In the genomic region with DNA sequence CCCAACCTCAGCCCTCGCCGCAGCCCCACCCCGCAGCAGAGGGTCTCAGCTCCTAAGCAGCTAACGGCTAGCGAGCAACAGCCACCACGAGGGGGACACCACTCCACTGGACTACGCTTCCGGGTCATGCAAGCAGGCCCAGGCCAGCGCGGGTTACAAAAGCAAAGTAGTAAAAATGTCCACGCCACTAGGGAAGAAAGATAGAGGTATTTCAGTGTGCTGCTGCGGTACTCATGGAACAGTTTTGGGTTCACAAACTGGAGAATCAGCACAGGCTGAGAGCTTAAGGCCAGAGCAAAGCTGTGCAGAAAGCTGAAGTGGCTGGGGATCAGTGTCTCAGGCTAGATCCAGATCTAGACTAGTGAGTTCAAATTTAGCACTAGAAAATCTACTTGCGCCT, we compare ENCODE assay signal across 8 mouse cellular contexts. TPM values are rescaled to one million over a fixed set of nuclear protein-coding genes. Genes with fewer than 3 reads are reported as not detected.
A peak's percentile ranks its signal among the peaks of the same experiment; 100 is the strongest.
DNase-seq lines count a peak whose midpoint lies in the region; ATAC-seq lines count a peak whose summit lies in the region.

No protein-coding gene starts in this region.

- no peak overlapping the region for H3K9ac ChIP-seq in heart, embryonic 11.5 days (ENCODE audit: low read depth, low read length)
- no peak overlapping the region for H3K9ac ChIP-seq in hindbrain, embryonic 15.5 days
- H3K9ac ChIP-seq in midbrain, embryonic 14.5 days (replicated peaks; ENCODE audit: low read length), result no peak overlapping the region

- peak overlapping the region; percentile 85 for H3K4me2 ChIP-seq in heart, embryonic 11.5 days
- H3K4me2 ChIP-seq in hindbrain, embryonic 15.5 days, result peak overlapping the region; percentile 64
- peak overlapping the region; percentile 52 for H3K4me2 ChIP-seq in midbrain, embryonic 14.5 days (ENCODE audit: low read length)

- H3K4me3 ChIP-seq in heart, embryonic 11.5 days (ENCODE audit: low read depth, low read length), result peak overlapping the region; percentile 50
- H3K4me3 ChIP-seq in hindbrain, embryonic 15.5 days, result peak overlapping the region; percentile 32
- H3K4me3 ChIP-seq in midbrain, embryonic 14.5 days (replicated peaks; ENCODE audit: low read depth, low read length), result peak overlapping the region; percentile 25

- 4% methylated on average over 13 of the region's 13 CpGs for WGBS in heart, embryonic 11.5 days (ENCODE audit: insufficient replicate concordance)
- 2% methylated on average over 13 of the region's 13 CpGs for WGBS in hindbrain, embryonic 15.5 days
- WGBS in midbrain, embryonic 14.5 days, result 3% methylated on average over 13 of the region's 13 CpGs

- no peak for ATAC-seq in heart, embryonic 11.5 days (replicated peaks; ENCODE audit: insufficient number of reproducible peaks, low FRiP score, low TSS enrichment)
- no peak for ATAC-seq in hindbrain, embryonic 15.5 days (ENCODE audit: low FRiP score, low read depth)
- ATAC-seq in midbrain, embryonic 14.5 days (ENCODE audit: low FRiP score, low TSS enrichment), result no peak

- H3K4me1 ChIP-seq in heart, embryonic 11.5 days (ENCODE audit: control insufficient read depth, insufficient read depth, low read length), result peaks cover 24% of the 10 kb centered on the region
- peaks cover 25% of the 10 kb centered on the region for H3K4me1 ChIP-seq in hindbrain, embryonic 15.5 days (replicated peaks)
- H3K4me1 ChIP-seq in midbrain, embryonic 14.5 days (ENCODE audit: control insufficient read depth, insufficient read depth, low read length), result no peaks in the 10 kb centered on the region

- H3K36me3 ChIP-seq in heart, embryonic 11.5 days (ENCODE audit: control insufficient read depth, insufficient read depth, low read length), result no peaks in the 10 kb centered on the region
- no peaks in the 10 kb centered on the region for H3K36me3 ChIP-seq in hindbrain, embryonic 15.5 days
- H3K36me3 ChIP-seq in midbrain, embryonic 14.5 days (ENCODE audit: control insufficient read depth, insufficient read depth, low read length), result no peaks in the 10 kb centered on the region

- no peak for DNase-seq in heart, postnatal 10 days
- peak; percentile 29 for DNase-seq in ZHBTc4 (ENCODE audit: low read depth, low spot score)
- DNase-seq in midbrain, embryonic 14.5 days, result peak; percentile 50
- no peak for DNase-seq in ovary, postnatal 36 days (ENCODE audit: low spot score)
- DNase-seq in cerebellum, adult 11-12 months, result no peak
- DNase-seq in layer of hippocampus, postnatal 10 days (ENCODE audit: low spot score in 2 of 2), result no peak

- intact Hi-C loops in heart, postnatal 10 days (cut with DNase I), result no loop called here

- H3K27ac ChIP-seq in heart, embryonic 11.5 days (ENCODE audit: low read depth, low read length), result no peak overlapping the region
- H3K27ac ChIP-seq in hindbrain, embryonic 15.5 days (replicated peaks), result no peak overlapping the region
- H3K27ac ChIP-seq in midbrain, embryonic 14.5 days (replicated peaks; ENCODE audit: low read depth, low read length), result no peak overlapping the region

- peaks cover 99% of the 10 kb centered on the region for H3K27me3 ChIP-seq in heart, embryonic 11.5 days (ENCODE audit: control insufficient read depth, insufficient read depth, low read length)
- H3K27me3 ChIP-seq in hindbrain, embryonic 15.5 days, result peaks cover 91% of the 10 kb centered on the region
- peaks cover 90% of the 10 kb centered on the region for H3K27me3 ChIP-seq in midbrain, embryonic 14.5 days (ENCODE audit: control insufficient read depth, insufficient read depth, low read length)

- H3K9me3 ChIP-seq in heart, embryonic 11.5 days (replicated peaks; ENCODE audit: control insufficient read depth, low read length), result no peaks in the 10 kb centered on the region
- H3K9me3 ChIP-seq in hindbrain, embryonic 15.5 days, result no peaks in the 10 kb centered on the region
- H3K9me3 ChIP-seq in midbrain, embryonic 14.5 days (ENCODE audit: control insufficient read depth, low read length), result no peaks in the 10 kb centered on the region

RNA-seq across cellular contexts. Expression of a gene that starts 3.0 kb away (rescaled TPM):
- not detected in 2 replicates for polyA plus RNA-seq in heart, embryonic 11.5 days (2014; fragmentation: Nextera tagmentation; extraction: Ambion mirVana)
- not detected for total RNA-seq in heart, postnatal 10 days (2021)
- 0.14 TPM in 1 of 2 replicates, not detected in the other for polyA plus RNA-seq in hindbrain, embryonic 15.5 days (2015; fragmentation: Nextera tagmentation; extraction: Ambion mirVana)
- polyA plus RNA-seq in midbrain, embryonic 14.5 days (2014; fragmentation: Nextera tagmentation; extraction: Ambion mirVana), result not detected in 2 replicates
- 1 to 10 TPM; 1.7 to 2.9 TPM for total RNA-seq in layer of hippocampus, postnatal 10 days (2021)

RNA-seq across cellular contexts. Expression of a gene that starts 52.1 kb away (rescaled TPM):
- polyA plus RNA-seq in heart, embryonic 11.5 days (2014; fragmentation: Nextera tagmentation; extraction: Ambion mirVana), result not detected in 2 replicates
- not detected for total RNA-seq in heart, postnatal 10 days (2021)
- polyA plus RNA-seq in hindbrain, embryonic 15.5 days (2015; fragmentation: Nextera tagmentation; extraction: Ambion mirVana), result 0.04 and 0.10 TPM in 2 replicates
- not detected in 2 replicates for polyA plus RNA-seq in midbrain, embryonic 14.5 days (2014; fragmentation: Nextera tagmentation; extraction: Ambion mirVana)
- total RNA-seq in layer of hippocampus, postnatal 10 days (2021), result not detected

Comparison
In these comparisons a context has a peak if more than half of its experiments do, and no peak if none do; other contexts are left out.
1. DNase-seq: peak in ZHBTc4 (single experiment) and midbrain, embryonic 14.5 days (single experiment); none in heart, postnatal 10 days (0 of 2), ovary, postnatal 36 days (single experiment), cerebellum, adult 11-12 months (single experiment) and layer of hippocampus, postnatal 10 days (0 of 2).
2. Peak in every context shown above with its lines, with median percentiles within 50 percentile points of each other: H3K4me2 ChIP-seq and H3K4me3 ChIP-seq.